Mouse (Mus musculus) liver, adult (tissue): Measurements from ENCODE around the gene Spata2l.

ENCODE experiments used
- GATA4 ChIP-seq: IDR thresholded peaks from 2 replicates; pipeline ENCODE4 v1.6.1; 2014; ENCODE audit warnings: mild to moderate bottlenecking, low read length; ENCODE audit not compliant: insufficient replicate concordance

Gene Spata2l

DNA sequence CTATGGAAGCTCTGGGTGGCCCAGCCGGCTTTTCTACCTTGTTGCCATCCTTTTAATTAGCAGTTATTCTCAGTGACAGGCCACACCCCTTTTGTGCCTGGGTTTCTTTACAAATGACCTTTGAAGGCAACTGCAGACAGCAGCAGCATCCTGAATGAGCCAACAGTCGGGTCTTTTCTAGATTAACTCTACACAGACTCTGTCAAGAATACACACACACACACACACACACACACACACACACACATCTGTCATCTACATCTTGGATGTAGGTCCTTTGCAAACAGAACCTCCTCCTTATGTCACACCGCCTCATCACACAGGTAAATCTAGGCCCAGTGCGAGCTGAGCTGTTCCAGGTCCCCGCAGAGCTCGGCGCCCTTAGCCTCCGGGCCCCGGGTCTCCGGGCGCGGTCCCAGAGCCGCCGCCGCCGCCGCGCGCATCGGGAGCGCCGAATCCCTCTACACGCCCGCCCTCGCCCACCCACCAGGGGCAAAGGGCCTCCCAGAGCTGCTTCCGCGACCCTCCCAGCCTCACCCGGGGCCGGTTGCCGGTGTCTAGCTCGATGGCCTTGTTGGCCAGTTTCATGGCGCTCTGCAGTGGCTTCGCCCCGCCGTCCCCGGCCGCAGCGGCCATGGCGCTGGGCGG is 17.5 kb upstream of the Spata2l start:
- no peak for TF ChIP-seq GATA4

DNA sequence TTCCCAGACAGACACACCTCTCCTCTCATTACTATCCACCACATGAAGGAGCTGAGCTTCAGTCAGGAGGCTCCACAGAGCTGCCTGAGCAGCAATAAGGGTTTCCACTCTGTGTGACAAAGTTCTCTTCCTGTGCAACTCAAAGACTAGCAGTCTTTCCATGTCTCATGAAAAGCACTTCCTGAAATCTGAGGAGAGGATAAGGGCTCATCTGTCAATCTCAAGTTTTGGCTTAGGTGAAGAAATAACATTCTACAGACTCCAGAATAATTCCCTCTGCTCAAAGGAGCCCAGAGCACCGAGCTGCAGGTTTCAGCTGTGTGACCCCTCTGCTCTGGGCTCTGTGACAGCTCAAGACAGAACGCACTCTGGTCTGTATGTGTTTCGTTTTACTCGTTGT is 16.9 kb upstream of the Spata2l start:
- TF ChIP-seq GATA4, result no peak

DNA sequence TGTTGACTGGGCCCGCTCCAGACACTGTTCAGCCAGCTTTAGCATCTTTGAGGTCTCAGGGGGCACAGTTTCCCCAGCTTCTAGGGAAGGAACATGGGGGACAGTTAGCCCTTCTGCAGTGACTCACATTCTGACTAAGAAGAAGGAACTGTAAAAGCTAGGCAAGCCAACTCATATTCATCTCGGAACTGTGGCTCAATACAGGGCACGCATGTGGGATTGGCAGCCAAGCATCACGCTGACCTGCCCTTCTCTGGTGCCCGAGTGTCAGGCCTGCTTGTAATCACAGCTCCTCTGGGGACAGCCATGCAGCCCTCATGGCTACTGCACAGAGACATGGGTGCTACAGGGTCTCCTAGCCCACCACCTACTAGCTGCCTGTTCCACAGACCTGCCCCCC is 14.9 kb upstream of the Spata2l start:
- no peak for TF ChIP-seq GATA4

DNA sequence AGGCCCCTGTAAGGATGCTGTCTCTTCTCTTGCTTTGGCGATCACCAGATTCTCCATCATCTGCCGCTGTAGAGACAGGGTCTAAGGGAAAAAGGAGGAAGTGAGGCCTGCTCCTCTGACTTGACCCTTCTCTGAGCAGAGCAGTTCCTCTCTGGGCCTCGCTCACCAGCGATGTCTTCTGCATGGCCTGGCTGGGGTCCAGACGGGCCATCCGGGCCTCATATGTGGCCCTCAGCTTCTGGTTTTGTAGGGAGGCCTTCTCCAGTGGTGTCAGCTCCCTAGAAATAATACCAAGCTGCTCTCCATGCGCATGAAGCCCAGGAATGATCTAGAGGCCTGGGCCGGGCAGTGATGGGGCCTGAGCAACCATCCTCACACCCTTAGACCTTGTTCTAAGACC is 12.6 kb upstream of the Spata2l start:
- TF ChIP-seq GATA4, result no peak

DNA sequence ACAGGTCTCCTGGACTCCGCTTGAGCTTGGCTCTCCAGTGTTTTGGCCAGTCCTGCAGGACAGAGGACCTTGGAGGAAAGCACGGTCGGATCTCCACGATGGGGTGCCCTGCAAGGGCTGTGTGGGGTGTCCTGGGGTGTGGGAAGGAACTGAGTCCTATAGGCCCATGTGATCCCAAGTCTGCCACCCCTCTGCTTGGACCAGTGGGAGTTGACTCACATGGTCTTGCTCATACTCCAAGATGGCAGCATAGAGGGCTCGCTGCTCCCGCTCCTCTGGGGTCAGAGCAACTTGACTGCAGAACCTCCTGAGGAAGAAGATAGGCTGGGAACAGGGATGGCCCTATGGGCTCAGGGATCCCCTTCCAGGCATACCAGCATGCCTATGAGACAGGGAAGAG is 11.7 kb upstream of the Spata2l start:
- no peak for TF ChIP-seq GATA4

DNA sequence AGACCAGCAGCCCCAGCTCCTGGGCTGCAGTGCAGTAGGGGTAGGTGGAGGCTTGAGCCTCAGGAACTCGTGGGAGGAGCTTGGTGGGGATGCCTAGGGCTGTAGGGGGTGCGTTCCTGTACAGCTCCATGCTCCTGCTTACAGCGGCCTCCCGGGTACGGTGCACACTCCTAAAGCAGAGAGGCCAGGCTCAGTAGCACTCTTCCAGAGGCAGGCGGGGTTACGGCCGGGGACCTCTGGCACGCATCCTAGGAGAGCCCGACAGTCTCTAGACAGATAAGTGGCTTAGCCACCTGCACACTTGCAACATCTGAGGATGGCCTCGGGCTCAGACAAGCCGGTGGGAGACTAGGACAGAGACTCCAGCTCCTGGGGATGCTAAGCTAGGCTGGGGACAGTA is 9.5 kb upstream of the Spata2l start:
- no peak for TF ChIP-seq GATA4

DNA sequence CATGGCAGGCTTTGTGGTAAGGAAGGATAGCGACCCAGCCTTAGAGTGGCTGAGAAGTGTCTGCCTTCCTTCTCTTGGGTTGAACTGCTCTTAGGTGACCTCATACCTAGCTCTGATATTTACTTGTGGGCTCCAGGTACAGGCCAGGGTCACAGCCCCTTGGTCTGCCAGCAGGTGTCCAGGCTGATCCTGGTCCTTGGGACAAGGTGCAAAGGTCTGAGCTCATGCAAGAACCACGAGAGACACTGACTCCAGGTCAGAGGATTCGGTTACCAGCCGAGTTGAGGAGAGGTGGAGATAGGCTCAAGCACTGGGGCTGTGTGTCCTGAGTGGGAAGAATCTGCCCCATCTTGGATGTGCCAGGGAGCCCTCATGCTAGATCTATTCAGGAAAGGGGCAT is 8.3 kb upstream of the Spata2l start:
- TF ChIP-seq GATA4, result no peak; the same call in 1 of the 2 replicates

DNA sequence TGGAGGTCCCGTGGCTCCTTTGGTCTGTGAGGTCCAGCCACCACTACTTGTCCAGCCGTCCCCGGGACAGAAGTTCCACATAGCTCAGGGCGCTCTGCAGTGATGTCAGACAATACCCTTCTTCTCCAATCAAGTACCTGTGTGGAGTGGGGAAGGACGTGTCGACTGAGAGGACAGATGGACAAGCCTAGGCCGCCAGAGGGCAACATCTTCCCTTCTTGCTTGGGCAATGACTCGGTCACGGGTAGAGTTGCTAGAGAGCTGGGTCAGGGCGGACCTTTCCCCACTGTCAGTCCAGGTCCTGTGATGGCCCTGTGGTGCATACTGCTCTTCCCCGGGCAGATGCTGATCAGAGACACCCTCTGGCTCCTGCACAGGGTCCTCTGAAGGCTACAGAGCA is 7.0 kb upstream of the Spata2l start:
- no peak for TF ChIP-seq GATA4

DNA sequence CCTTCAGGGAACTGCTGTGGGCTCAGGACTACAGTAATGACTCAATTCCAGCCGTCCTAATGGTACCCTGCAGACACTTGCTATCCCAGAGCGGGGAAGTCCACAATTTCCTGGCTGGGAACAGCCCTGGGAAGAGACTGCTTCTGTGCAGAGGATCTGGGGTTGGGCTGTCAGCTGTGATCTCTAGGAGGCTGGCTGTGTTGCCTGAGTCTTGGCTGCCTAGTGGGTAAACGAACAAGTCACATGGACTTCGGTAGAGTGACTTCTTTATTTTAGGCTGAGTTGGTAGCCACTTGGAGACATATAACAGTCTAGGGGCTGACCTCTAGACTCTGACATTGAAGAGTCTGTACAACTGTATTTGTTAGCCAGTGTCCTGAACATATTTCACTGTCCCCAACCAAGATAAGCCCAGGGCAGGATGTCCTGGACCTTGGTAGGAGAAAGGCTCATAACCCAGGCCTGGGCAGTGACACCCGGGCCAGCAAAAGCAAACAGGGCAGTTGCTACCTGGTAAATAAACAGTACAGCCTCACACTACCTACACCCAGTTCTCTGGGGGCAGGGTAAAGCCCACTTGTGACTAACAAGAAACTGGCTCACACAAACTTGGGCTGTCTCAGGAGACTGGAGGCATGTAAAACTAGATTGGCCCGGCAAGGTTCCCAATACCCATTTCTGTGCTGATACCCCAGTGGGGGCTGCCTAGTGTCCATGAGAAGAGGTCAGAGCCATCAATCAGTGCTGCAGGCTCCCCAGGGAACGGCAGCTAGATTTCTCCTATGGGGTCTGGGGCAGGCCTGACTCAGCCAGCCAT is 6.3 kb upstream of the Spata2l start:
- TF ChIP-seq GATA4, result peak; percentile 98

DNA sequence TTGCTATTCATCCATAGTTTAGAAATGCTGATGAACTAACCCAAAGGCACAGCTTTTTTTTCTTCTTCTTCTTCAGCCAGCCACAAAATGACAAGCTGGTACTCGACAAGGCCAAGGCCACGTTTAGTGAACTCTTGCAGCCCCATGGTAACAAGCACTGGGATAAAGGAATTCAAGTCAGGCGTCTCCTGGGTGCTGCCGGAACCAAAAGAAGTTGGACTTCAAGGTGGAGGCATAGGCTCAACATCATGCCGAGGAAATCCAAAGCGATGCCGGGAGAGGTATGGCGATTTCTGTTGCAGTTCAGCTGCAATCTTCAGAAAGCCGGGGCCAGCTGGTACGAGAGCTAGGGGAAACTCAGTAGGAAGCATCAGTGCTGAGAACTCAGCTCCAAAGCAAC is 3.4 kb upstream of the Spata2l start:
- no peak for TF ChIP-seq GATA4

DNA sequence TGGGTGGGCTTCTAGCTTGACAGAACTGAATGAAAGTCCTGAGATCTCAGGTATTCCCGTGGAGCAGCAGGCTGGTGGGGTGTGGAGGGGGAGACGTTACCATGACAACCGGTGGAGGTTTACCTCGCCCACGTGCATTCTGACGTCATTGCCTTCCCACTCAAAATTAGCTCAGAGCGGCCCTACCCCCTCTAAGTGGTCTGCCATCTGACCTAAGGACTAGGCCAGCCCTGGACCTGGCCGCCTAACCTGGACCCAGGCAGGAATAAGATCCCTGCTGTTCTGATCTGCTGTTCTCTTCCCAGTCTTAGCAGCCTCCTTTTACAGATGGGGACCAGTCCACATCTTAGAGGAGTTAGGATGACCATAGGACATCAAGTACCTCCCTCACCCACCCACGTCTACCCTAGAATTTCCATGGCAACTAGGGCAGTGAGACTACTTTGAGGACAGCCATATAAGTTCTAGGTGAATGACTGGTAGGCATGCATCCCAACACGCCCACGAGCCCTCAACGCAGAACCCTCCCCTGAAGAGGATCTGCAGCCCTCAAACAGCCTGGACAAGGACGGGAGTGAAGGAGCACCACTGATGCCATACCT is 1.0 kb downstream of the Spata2l start:
- no peak for TF ChIP-seq GATA4

DNA sequence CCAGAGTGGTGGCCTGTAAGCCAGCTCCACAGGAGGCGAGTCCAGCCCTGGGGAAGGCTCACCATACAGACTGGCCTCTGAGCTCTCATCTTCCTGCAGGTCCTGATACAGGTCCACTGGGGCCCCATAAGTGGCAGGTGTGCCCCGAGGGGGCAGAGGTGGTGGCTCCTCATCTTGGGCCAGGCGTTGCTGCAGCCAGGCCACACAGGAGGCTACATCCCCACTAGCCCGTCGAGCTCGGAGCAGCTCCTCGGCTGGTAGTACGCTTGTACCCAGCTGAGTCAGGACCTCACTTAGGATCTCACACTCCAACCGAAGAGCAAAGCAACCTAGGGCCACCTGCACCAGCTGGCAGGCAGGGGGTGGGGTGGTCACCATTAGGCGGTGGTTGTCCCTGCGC is 2.3 kb downstream of the Spata2l start:
- no peak for TF ChIP-seq GATA4

DNA sequence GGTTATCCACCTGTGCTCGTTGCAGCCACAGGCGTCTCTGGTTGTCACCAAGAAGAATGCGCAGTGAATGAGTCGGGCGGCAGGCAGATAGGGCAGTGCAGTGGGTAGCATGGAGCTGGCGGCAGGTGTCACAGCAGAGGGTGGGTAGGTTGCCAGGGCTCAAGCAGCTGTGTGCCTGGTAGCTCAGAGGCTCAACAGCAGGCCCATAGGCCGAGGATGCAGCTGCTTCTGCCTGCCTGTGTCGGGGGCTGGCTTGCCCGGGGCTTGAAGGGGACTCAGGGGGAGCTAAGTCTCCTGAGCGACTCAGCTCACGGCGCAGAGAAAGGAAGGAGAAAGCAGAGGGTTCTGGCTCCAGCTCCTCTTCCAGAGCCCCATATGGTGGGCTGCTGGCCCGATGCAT is 2.7 kb downstream of the Spata2l start:
- TF ChIP-seq GATA4, result no peak

DNA sequence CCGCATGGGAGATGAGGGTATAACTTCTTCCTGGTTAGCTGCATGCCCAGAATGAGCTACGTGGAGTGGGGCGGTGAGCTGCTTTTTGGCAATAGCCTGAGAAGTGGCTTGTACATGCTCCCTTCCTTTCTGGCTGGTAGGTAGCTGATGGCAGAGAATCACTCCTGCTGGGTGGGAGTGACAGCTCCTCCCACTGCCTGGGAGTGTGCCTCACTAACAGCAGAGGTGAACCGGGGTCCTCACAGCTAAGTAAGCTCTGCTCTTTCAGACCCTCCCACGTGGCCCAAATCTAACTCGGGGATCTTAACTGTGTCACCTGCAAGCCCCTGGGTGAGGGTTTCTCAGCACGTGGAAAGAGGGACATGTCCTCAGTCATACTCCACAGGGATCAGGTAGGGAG is 3.5 kb downstream of the Spata2l start:
- TF ChIP-seq GATA4, result no peak

DNA sequence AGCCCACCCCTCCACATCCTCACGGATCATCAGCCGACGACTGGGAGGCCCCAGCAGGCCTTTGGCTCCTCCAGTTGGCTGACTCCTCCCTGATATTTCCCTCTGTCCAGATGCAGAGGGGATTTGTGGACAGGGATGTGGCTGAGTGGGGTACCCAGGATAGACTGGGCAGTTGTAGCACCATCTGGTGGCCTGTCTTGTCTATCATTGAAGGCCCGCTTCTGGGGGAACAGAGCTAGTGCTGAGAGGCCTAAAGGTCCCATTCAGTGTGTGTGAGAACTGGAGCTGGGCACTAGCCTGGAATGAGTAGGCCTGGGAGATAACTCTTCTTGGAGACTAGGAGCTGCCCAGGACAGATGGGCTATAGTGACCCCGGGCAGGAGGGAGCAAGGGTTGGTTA is 4.3 kb downstream of the Spata2l start:
- no peak for TF ChIP-seq GATA4

DNA sequence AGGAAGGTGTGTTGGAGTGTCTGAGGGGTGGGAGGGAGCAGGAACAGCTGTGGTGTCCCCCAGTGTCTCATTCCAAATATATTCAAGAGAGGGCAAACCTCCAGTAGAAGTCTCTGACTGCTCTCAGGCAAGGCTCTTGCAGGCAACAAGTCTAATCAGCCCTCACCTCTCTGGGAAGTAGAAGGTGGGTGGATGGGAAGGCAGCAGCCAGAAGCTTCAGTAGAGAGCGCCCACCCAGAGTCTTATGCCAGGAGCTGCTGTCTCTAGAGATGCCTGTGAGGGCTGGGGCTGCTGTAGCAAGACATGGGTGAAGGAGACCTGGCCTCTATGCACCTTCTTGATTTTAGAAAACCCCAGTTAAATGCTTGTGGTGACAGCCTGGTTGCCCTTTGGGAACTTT is 7.6 kb downstream of the Spata2l start:
- TF ChIP-seq GATA4, result no peak
